Comparison of ENCODE assay signal across 8 mouse cellular contexts in genomic region chr3:107333381-107334201, GRCm38 (mm10). TPM values are rescaled to one million over a fixed set of nuclear protein-coding genes. Genes with fewer than 3 reads are reported as not detected.
A peak's percentile ranks its signal among the peaks of the same experiment; 100 is the strongest.
DNase-seq lines count a peak whose midpoint lies in the region; ATAC-seq lines count a peak whose summit lies in the region.

TSS of gene Rbm15 (minus strand) at chr3:107333673.

- DNase-seq in adipocyte (ENCODE audit: low spot score): peak; percentile 99
- DNase-seq in embryo, embryonic 10 days (ENCODE audit: low spot score): peak; percentile 99
- peak; percentile 90 for DNase-seq in gastrocnemius, postnatal 10 days
- DNase-seq in induced T-regulatory cell, adult 2 months (ENCODE audit: low read depth): peak; percentile 100
- peak; percentile 99 for DNase-seq in left cerebral cortex, adult 9 months (ENCODE audit: low spot score in 2 of 2)
- DNase-seq in right cerebral cortex, postnatal 14 days: peak; percentile 92
- peak; percentile 92 to 95 for DNase-seq in urinary bladder, postnatal 36 days (ENCODE audit: low spot score in 2 of 2)

- ATAC-seq in megakaryocyte progenitor cell, adult 5-6 weeks (replicated peaks; ENCODE audit: poor library complexity): peak; percentile 71

RNA-seq across cellular contexts. Expression of gene Rbm15, which starts in this region (rescaled TPM):
- 10 to 100 TPM; 19.2 to 24.1 TPM for total RNA-seq in gastrocnemius, postnatal 10 days (2021)
- 49.5 and 50.0 TPM in 2 replicates for total RNA-seq in megakaryocyte progenitor cell, adult 5-6 weeks (2015)
- 31.2 and 33.9 TPM in 2 replicates for total RNA-seq in megakaryocyte progenitor cell, adult 5-6 weeks (2017)

Comparison
In these comparisons a context has a peak if more than half of its experiments do, and no peak if none do; other contexts are left out.
1. Peak in every context shown above with its lines: DNase-seq and ATAC-seq.